Mouse (Mus musculus): ENCODE measurements around the gene Fam98c. TPM values are rescaled to one million over a fixed set of nuclear protein-coding genes. Genes with fewer than 3 reads are reported as not detected.

The Fam98c gene
- polyA plus RNA-seq, 1 experiment from 2014 or later = 15.9 TPM

GRCm38 (mm10) chr7:29124970-29125369 lies 31.1 kb downstream of the Fam98c start, which contains the start of gene Ryr1:
Gene Ryr1 (minus strand): TSS chr7:29125179.
- H3K4me1 ChIP-seq = peaks cover 11% of the 10 kb centered on the region
- peak within 1 kb of the TSS; percentile 54 for H3K9ac ChIP-seq
- WGBS = under 1% methylated on average over 16 of the region's 16 CpGs
- H3K4me2 ChIP-seq = peak within 1 kb of the TSS; percentile 72
- H3K27me3 ChIP-seq = peaks cover 5% of the 10 kb centered on the region; the same call in 1 of the 2 replicates
- H3K36me3 ChIP-seq (ENCODE audit: poor library complexity, severe bottlenecking) = no peaks in the 10 kb centered on the region
- ATAC-seq = peak; percentile 78
- H3K4me3 ChIP-seq = peak within 1 kb of the TSS; percentile 40
- H3K27ac ChIP-seq = no peak within 1 kb of the TSS
- no peaks in the 10 kb centered on the region for H3K9me3 ChIP-seq (replicated peaks)

GRCm38 (mm10) chr7:29123531-29124358 lies 32.3 kb downstream of the Fam98c start:
- WGBS = 58% methylated on average over 5 of the region's 5 CpGs

GRCm38 (mm10) chr7:29122821-29123220 lies 33.2 kb downstream of the Fam98c start:
- Histone ChIP-seq H3K9ac (no peak overlapping the region), H3K27ac (no peak overlapping the region), H3K4me3 (no peak overlapping the region), H3K36me3 (ENCODE audit: poor library complexity, severe bottlenecking) (no peaks in the 10 kb centered on the region), H3K27me3 (peaks cover 8% of the 10 kb centered on the region; the same call in 1 of the 2 replicates), H3K9me3 (replicated peaks) (no peaks in the 10 kb centered on the region), H3K4me2 (no peak overlapping the region), H3K4me1 (peaks cover 11% of the 10 kb centered on the region)
- 92% methylated on average over 9 of the region's 9 CpGs for WGBS
- ATAC-seq = no peak

More at GRCm38 (mm10) chr7:29123531-29124358, 32.3 kb downstream of the Fam98c start:
- Histone ChIP-seq H3K36me3 (ENCODE audit: poor library complexity, severe bottlenecking) (no peaks in the 10 kb centered on the region), H3K27me3 (peaks cover 5% of the 10 kb centered on the region; the same call in 1 of the 2 replicates), H3K4me1 (peaks cover 11% of the 10 kb centered on the region), H3K4me3 (no peak overlapping the region), H3K27ac (no peak overlapping the region), H3K9ac (no peak overlapping the region), H3K4me2 (0 out of 2 replicates have a peak overlapping the region, but pooled peaks have one; percentile 72), H3K9me3 (replicated peaks) (no peaks in the 10 kb centered on the region)
- ATAC-seq = no peak

GRCm38 (mm10) chr7:29119526-29119925 lies 36.5 kb downstream of the Fam98c start:
- no peak overlapping the region for H3K4me3 ChIP-seq
- H3K4me1 ChIP-seq = peaks cover 4% of the 10 kb centered on the region
- H3K27me3 ChIP-seq = peaks cover 8% of the 10 kb centered on the region; the same call in 1 of the 2 replicates
- no peak overlapping the region for H3K27ac ChIP-seq
- no peak for ATAC-seq
- WGBS = 79% methylated on average over 1 of the region's 1 CpGs
- no peaks in the 10 kb centered on the region for H3K36me3 ChIP-seq (ENCODE audit: poor library complexity, severe bottlenecking)
- H3K9ac ChIP-seq = no peak overlapping the region
- H3K4me2 ChIP-seq = no peak overlapping the region
- no peaks in the 10 kb centered on the region for H3K9me3 ChIP-seq (replicated peaks)

GRCm38 (mm10) chr7:29118142-29118851 lies 37.7 kb downstream of the Fam98c start:
- Histone ChIP-seq H3K4me1 (no peaks in the 10 kb centered on the region), H3K36me3 (ENCODE audit: poor library complexity, severe bottlenecking) (no peaks in the 10 kb centered on the region), H3K27ac (no peak overlapping the region), H3K4me3 (no peak overlapping the region), H3K9ac (no peak overlapping the region), H3K4me2 (no peak overlapping the region), H3K27me3 (peaks cover 3% of the 10 kb centered on the region; the same call in 1 of the 2 replicates), H3K9me3 (replicated peaks) (no peaks in the 10 kb centered on the region)
- no peak for ATAC-seq
- 9% methylated on average over 18 of the region's 18 CpGs for WGBS

GRCm38 (mm10) chr7:29108992-29109955 lies 46.8 kb downstream of the Fam98c start:
- Histone ChIP-seq H3K9ac (0 out of 2 replicates have a peak overlapping the region, but pooled peaks have one; percentile 4), H3K27me3 (0 out of 2 replicates have a peak, but pooled peaks cover 3% of the 10 kb centered on the region), H3K4me2 (peak overlapping the region; percentile 51), H3K9me3 (replicated peaks) (no peaks in the 10 kb centered on the region), H3K4me3 (0 out of 2 replicates have a peak overlapping the region, but pooled peaks have one; percentile 7), H3K27ac (no peak overlapping the region), H3K4me1 (peaks cover 9% of the 10 kb centered on the region; the same call in 1 of the 2 replicates), H3K36me3 (ENCODE audit: poor library complexity, severe bottlenecking) (no peaks in the 10 kb centered on the region)
- ATAC-seq = peak; percentile 16; the same call in 1 of the 2 replicates
- 30% methylated on average over 38 of the region's 38 CpGs for WGBS

Other genes starting within 250 kb of the Fam98c start
- 114 and 136 TPM in 2 replicates for gene Actn4, start 193.9 kb downstream of the Fam98c start, polyA plus RNA-seq (2015; fragmentation: Nextera tagmentation; extraction: Ambion mirVana)
- 351 and 356 TPM in 2 replicates for gene Eif3k, start 174.4 kb downstream of the Fam98c start, polyA plus RNA-seq (2015; fragmentation: Nextera tagmentation; extraction: Ambion mirVana)
- gene Map4k1, start 174.2 kb downstream of the Fam98c start, polyA plus RNA-seq (2015; fragmentation: Nextera tagmentation; extraction: Ambion mirVana) = 4.3 and 4.4 TPM in 2 replicates
- gene Ryr1, start 31.1 kb downstream of the Fam98c start, polyA plus RNA-seq (2015; fragmentation: Nextera tagmentation; extraction: Ambion mirVana) = 7.5 and 10.2 TPM in 2 replicates
- gene Rasgrp4, start 21.4 kb downstream of the Fam98c start, polyA plus RNA-seq (2015; fragmentation: Nextera tagmentation; extraction: Ambion mirVana) = 0.48 and 0.57 TPM in 2 replicates
- gene Ggn, start 14.0 kb upstream of the Fam98c start, polyA plus RNA-seq (2015; fragmentation: Nextera tagmentation; extraction: Ambion mirVana) = 0.38 and 0.65 TPM in 2 replicates
- 5.6 and 6.5 TPM in 2 replicates for gene Spred3, start 14.2 kb upstream of the Fam98c start, polyA plus RNA-seq (2015; fragmentation: Nextera tagmentation; extraction: Ambion mirVana)
- gene Psmd8, start 24.5 kb upstream of the Fam98c start, polyA plus RNA-seq (2015; fragmentation: Nextera tagmentation; extraction: Ambion mirVana) = 292 and 296 TPM in 2 replicates
- gene Catsperg1, start 57.8 kb upstream of the Fam98c start, polyA plus RNA-seq (2015; fragmentation: Nextera tagmentation; extraction: Ambion mirVana) = 1.1 and 1.2 TPM in 2 replicates
- gene Kcnk6, start 76.3 kb upstream of the Fam98c start, polyA plus RNA-seq (2015; fragmentation: Nextera tagmentation; extraction: Ambion mirVana) = 0.27 and 0.44 TPM in 2 replicates
- 73.4 and 75.5 TPM in 2 replicates for gene Yif1b, start 82.1 kb upstream of the Fam98c start, polyA plus RNA-seq (2015; fragmentation: Nextera tagmentation; extraction: Ambion mirVana)
- gene 2200002D01Rik, start 92.2 kb upstream of the Fam98c start, polyA plus RNA-seq (2015; fragmentation: Nextera tagmentation; extraction: Ambion mirVana) = 1.2 and 1.5 TPM in 2 replicates
- 30.1 and 41.3 TPM in 2 replicates for gene Spint2, start 125.7 kb upstream of the Fam98c start, polyA plus RNA-seq (2015; fragmentation: Nextera tagmentation; extraction: Ambion mirVana)
- gene Ppp1r14a, start 133.1 kb upstream of the Fam98c start, polyA plus RNA-seq (2015; fragmentation: Nextera tagmentation; extraction: Ambion mirVana) = 14.9 and 17.2 TPM in 2 replicates
- gene Dpf1, start 147.7 kb upstream of the Fam98c start, polyA plus RNA-seq (2015; fragmentation: Nextera tagmentation; extraction: Ambion mirVana) = 165 and 182 TPM in 2 replicates